Mouse (Mus musculus) adipocyte (in vitro differentiated cells): ENCODE measurements at regions not wholly inside any gene's neighbourhood (a gene's known extent, or its start where the extent isn't known, plus 50 kb on each side); places are given as distances from the start of the nearest gene placed in this dataset.

Experiments
- DNase-seq: peaks from one replicate; pipeline ENCODE4 v3.0.0-alpha.2; 2016; ENCODE audit warnings: low spot score

- peak; percentile 64 for DNase-seq
Observed at GRCm38 (mm10) chr3:39372426-39372950, 485.7 kb downstream of the Fat4 start.

- DNase-seq: no peak
Observed at GRCm38 (mm10) chr3:39375465-39375864, 488.7 kb downstream of the Fat4 start.

- DNase-seq: no peak
Observed at GRCm38 (mm10) chr3:39388491-39388890, 501.8 kb downstream of the Fat4 start.

GRCm38 (mm10) chr3:39390442-39390841, 503.7 kb downstream of the Fat4 start:
- no peak for DNase-seq

- peak; percentile 50 for DNase-seq
Observed at GRCm38 (mm10) chr3:39392053-39392452, 505.3 kb downstream of the Fat4 start.

- DNase-seq: no peak
Observed at GRCm38 (mm10) chr3:39396672-39397071, 509.9 kb downstream of the Fat4 start.

- no peak for DNase-seq
Observed at GRCm38 (mm10) chr3:39397255-39397654, 510.5 kb downstream of the Fat4 start.

- no peak for DNase-seq
Observed at GRCm38 (mm10) chr3:39397677-39398076, 510.9 kb downstream of the Fat4 start.

- DNase-seq: no peak
Observed at GRCm38 (mm10) chr3:39424778-39425642, 538.3 kb downstream of the Fat4 start.

- no peak for DNase-seq
Observed at GRCm38 (mm10) chr3:39425643-39426016, 538.9 kb downstream of the Fat4 start.

GRCm38 (mm10) chr3:39443328-39443727, 556.6 kb downstream of the Fat4 start:
- no peak for DNase-seq

GRCm38 (mm10) chr3:39455650-39456049, 568.9 kb downstream of the Fat4 start:
- DNase-seq: no peak

- DNase-seq: peak; percentile 6
Observed at GRCm38 (mm10) chr3:39460183-39460888, 573.6 kb downstream of the Fat4 start.

- DNase-seq: no peak
Observed at GRCm38 (mm10) chr3:39461561-39461960, 574.8 kb downstream of the Fat4 start.

- DNase-seq: no peak
Observed at GRCm38 (mm10) chr3:39465811-39466210, 579.1 kb downstream of the Fat4 start.

GRCm38 (mm10) chr3:39489392-39489791, 602.7 kb downstream of the Fat4 start:
- DNase-seq: no peak

GRCm38 (mm10) chr3:39494363-39494762, 607.6 kb downstream of the Fat4 start:
- no peak for DNase-seq

- DNase-seq: no peak
Observed at GRCm38 (mm10) chr3:39528087-39528486, 641.3 kb downstream of the Fat4 start.

GRCm38 (mm10) chr3:39537515-39537914, 650.8 kb downstream of the Fat4 start:
- no peak for DNase-seq

- no peak for DNase-seq
Observed at GRCm38 (mm10) chr3:39540530-39541118, 653.9 kb downstream of the Fat4 start.

GRCm38 (mm10) chr3:39559460-39560041, 672.8 kb downstream of the Fat4 start:
- DNase-seq: no peak

GRCm38 (mm10) chr3:39560951-39561350, 674.2 kb downstream of the Fat4 start:
- DNase-seq: no peak
